Mouse (Mus musculus): Measurements from ENCODE around the gene Bglap. TPM values are rescaled to one million over a fixed set of nuclear protein-coding genes. Genes with fewer than 3 reads are reported as not detected.

The Bglap gene
- polyA plus RNA-seq, 1 experiment from 2014 or later: not detected

DNA sequence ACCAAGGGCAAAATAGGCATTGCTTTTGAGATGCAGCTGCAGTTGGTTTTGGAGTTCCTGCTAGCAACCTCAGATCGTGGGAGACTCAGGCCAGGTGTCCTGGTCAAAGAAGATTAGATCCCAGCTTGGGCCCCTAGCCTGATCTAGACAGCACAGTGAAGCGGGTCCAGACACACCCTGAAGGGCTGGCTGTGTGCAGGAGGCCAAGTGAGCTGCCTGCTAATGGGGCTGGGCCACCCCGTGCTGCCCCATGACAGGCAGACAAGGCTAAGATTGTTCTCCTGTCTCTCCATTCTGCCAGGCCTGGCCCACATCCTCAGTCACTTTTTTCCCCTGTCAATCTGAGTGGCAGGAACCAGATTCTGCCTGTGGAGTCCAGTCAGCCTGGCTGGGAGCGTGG lies 20.6 kb downstream of the Bglap start:
- Histone ChIP-seq H3K9ac (ENCODE audit: low read length) (no peak overlapping the region), H3K4me3 (ENCODE audit: low read depth, low read length) (no peak overlapping the region), H3K27ac (ENCODE audit: low read depth, low read length) (no peak overlapping the region), H3K9me3 (replicated peaks; ENCODE audit: control insufficient read depth, low read length) (no peaks in the 10 kb centered on the region), H3K4me2 (ENCODE audit: low read length) (no peak overlapping the region), H3K27me3 (replicated peaks; ENCODE audit: control insufficient read depth, insufficient read depth, low read length) (0 out of 2 replicates have a peak, but pooled peaks cover 6% of the 10 kb centered on the region), H3K36me3 (ENCODE audit: control insufficient read depth, insufficient read depth, low read length) (peaks cover 46% of the 10 kb centered on the region), H3K4me1 (ENCODE audit: control insufficient read depth, insufficient read depth, low read length) (no peaks in the 10 kb centered on the region)
- no peak for ATAC-seq
- DNase-seq (ENCODE audit: low spot score): no peak
- WGBS: 49% methylated on average over 4 of the region's 4 CpGs

GRCm38 (mm10) chr3:88361612-88362313 lies 22.5 kb downstream of the Bglap start:
- 84% methylated on average over 2 of the region's 2 CpGs for WGBS
- DNase-seq (ENCODE audit: low spot score) (no peak), ATAC-seq (no peak)
- Histone ChIP-seq H3K27me3 (replicated peaks; ENCODE audit: control insufficient read depth, insufficient read depth, low read length) (0 out of 2 replicates have a peak, but pooled peaks cover 6% of the 10 kb centered on the region), H3K4me3 (ENCODE audit: low read depth, low read length) (no peak overlapping the region), H3K9ac (ENCODE audit: low read length) (no peak overlapping the region), H3K4me1 (ENCODE audit: control insufficient read depth, insufficient read depth, low read length) (no peaks in the 10 kb centered on the region), H3K27ac (ENCODE audit: low read depth, low read length) (no peak overlapping the region), H3K4me2 (ENCODE audit: low read length) (no peak overlapping the region), H3K9me3 (replicated peaks; ENCODE audit: control insufficient read depth, low read length) (no peaks in the 10 kb centered on the region), H3K36me3 (ENCODE audit: control insufficient read depth, insufficient read depth, low read length) (peaks cover 65% of the 10 kb centered on the region)

DNA sequence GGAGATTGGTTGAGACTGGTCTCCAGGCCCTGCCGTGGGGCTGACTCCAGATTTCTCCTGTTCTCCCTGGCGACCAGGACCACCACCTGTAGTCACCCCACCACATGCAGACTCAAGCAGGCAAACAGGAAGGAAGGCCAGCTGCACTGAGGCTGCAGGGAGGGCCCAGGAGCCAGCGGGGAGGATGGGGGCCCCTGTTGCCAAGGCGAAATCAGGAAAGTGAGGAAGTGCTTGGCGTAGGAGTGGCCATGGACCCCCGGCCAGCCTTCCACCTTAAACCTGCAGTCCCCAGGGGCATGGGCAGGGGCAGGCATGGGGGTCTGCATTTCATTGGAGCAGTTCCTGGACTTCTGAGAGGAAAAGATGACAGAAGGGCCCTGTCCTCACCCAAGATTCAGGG lies 23.2 kb downstream of the Bglap start:
- DNase-seq (ENCODE audit: low spot score) (no peak), ATAC-seq (no peak)
- H3K27me3 ChIP-seq (replicated peaks; ENCODE audit: control insufficient read depth, insufficient read depth, low read length): 0 out of 2 replicates have a peak, but pooled peaks cover 6% of the 10 kb centered on the region
- H3K4me2 ChIP-seq (ENCODE audit: low read length): no peak overlapping the region
- no peaks in the 10 kb centered on the region for H3K4me1 ChIP-seq (ENCODE audit: control insufficient read depth, insufficient read depth, low read length)
- 88% methylated on average over 6 of the region's 6 CpGs for WGBS
- H3K9me3 ChIP-seq (replicated peaks; ENCODE audit: control insufficient read depth, low read length): no peaks in the 10 kb centered on the region
- no peak overlapping the region for H3K4me3 ChIP-seq (ENCODE audit: low read depth, low read length)
- H3K27ac ChIP-seq (ENCODE audit: low read depth, low read length): no peak overlapping the region
- no peak overlapping the region for H3K9ac ChIP-seq (ENCODE audit: low read length)
- H3K36me3 ChIP-seq (ENCODE audit: control insufficient read depth, insufficient read depth, low read length): peaks cover 72% of the 10 kb centered on the region

DNA sequence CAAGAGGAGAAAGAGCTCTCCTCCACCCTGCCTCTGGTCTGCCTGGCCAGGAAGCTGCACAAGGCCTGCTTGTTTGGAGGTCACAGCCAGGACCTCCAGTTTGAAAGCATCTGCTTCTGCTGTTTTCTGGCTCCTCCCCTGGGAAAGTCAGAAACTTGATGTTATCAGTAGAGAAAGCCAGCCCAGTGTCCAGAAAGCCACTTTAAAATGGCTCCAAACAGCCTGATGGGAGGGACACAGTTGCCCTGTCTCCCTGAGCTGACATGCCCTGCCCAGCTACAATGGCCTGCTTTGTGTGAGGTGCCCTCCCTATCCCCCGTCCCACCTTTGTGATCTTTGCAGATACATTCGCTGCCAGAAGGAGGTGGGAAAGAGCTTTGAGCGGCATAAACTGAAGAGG lies 24.3 kb downstream of the Bglap start:
- H3K36me3 ChIP-seq (ENCODE audit: control insufficient read depth, insufficient read depth, low read length): peaks cover 83% of the 10 kb centered on the region
- H3K27me3 ChIP-seq (replicated peaks; ENCODE audit: control insufficient read depth, insufficient read depth, low read length): no peaks in the 10 kb centered on the region
- no peaks in the 10 kb centered on the region for H3K4me1 ChIP-seq (ENCODE audit: control insufficient read depth, insufficient read depth, low read length)
- H3K27ac ChIP-seq (ENCODE audit: low read depth, low read length): no peak overlapping the region
- no peak overlapping the region for H3K9ac ChIP-seq (ENCODE audit: low read length)
- 73% methylated on average over 3 of the region's 3 CpGs for WGBS
- H3K9me3 ChIP-seq (replicated peaks; ENCODE audit: control insufficient read depth, low read length): no peaks in the 10 kb centered on the region
- H3K4me3 ChIP-seq (ENCODE audit: low read depth, low read length): no peak overlapping the region
- H3K4me2 ChIP-seq (ENCODE audit: low read length): no peak overlapping the region
- no peak for DNase-seq (ENCODE audit: low spot score)
- ATAC-seq: no peak

DNA sequence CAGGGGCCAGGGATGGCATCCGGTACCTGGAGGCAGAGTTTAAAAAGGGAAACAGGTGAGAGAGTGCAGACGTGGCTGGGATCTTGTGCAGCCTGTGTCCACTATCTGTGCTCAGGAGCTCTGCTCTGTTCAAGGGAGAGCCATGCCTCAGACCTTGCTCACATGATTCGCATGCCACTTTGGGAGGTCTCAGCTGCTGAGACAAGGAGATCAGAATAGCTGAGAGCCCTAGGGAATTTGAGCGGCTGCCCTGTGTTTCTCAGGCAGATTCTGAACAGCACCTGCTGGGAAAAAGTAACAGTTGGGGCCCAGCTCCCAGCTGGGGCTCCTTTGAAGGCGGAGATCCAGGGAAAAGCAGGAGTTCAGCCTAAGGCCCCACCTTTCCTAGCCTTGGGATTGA lies 24.7 kb downstream of the Bglap start:
- Histone ChIP-seq H3K27me3 (replicated peaks; ENCODE audit: control insufficient read depth, insufficient read depth, low read length) (no peaks in the 10 kb centered on the region), H3K4me3 (ENCODE audit: low read depth, low read length) (no peak overlapping the region), H3K9me3 (replicated peaks; ENCODE audit: control insufficient read depth, low read length) (no peaks in the 10 kb centered on the region), H3K36me3 (ENCODE audit: control insufficient read depth, insufficient read depth, low read length) (peaks cover 87% of the 10 kb centered on the region), H3K4me2 (ENCODE audit: low read length) (no peak overlapping the region), H3K4me1 (ENCODE audit: control insufficient read depth, insufficient read depth, low read length) (no peaks in the 10 kb centered on the region), H3K27ac (ENCODE audit: low read depth, low read length) (no peak overlapping the region), H3K9ac (ENCODE audit: low read length) (no peak overlapping the region)
- WGBS: 81% methylated on average over 5 of the region's 5 CpGs
- ATAC-seq (no peak), DNase-seq (ENCODE audit: low spot score) (no peak)

GRCm38 (mm10) chr3:88354396-88355165 lies 29.7 kb downstream of the Bglap start:
- 98% methylated on average over 8 of the region's 8 CpGs for WGBS
- no peaks in the 10 kb centered on the region for H3K4me1 ChIP-seq (ENCODE audit: control insufficient read depth, insufficient read depth, low read length)
- no peaks in the 10 kb centered on the region for H3K9me3 ChIP-seq (replicated peaks; ENCODE audit: control insufficient read depth, low read length)
- H3K4me2 ChIP-seq (ENCODE audit: low read length): no peak overlapping the region
- no peak overlapping the region for H3K9ac ChIP-seq (ENCODE audit: low read length)
- no peak for DNase-seq (ENCODE audit: low spot score)
- peaks cover 99% of the 10 kb centered on the region for H3K36me3 ChIP-seq (ENCODE audit: control insufficient read depth, insufficient read depth, low read length)
- no peak for ATAC-seq
- no peaks in the 10 kb centered on the region for H3K27me3 ChIP-seq (replicated peaks; ENCODE audit: control insufficient read depth, insufficient read depth, low read length)
- H3K4me3 ChIP-seq (ENCODE audit: low read depth, low read length): no peak overlapping the region
- no peak overlapping the region for H3K27ac ChIP-seq (ENCODE audit: low read depth, low read length)

DNA sequence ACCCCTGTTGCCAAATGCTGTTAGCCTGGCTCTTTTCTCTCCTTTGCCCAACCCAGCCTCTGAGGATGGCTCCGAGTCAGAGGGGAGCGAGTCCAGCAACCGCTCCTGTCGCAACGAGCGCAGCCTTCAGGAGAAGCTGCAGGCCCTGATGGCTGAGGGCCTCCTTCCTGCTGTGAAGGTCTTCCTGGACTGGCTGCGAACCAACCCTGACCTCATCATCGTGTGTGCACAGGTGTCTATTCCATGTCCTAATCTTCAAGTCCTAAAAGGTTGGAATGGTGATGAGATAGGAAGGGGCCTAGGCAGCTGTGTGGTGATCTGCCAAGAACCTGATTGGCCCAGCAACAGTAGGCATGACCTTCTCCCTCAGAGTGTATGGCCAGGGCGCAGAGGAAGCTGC lies 31.4 kb downstream of the Bglap start:
- Histone ChIP-seq H3K9ac (ENCODE audit: low read length) (no peak overlapping the region), H3K9me3 (replicated peaks; ENCODE audit: control insufficient read depth, low read length) (no peaks in the 10 kb centered on the region), H3K4me3 (ENCODE audit: low read depth, low read length) (no peak overlapping the region), H3K4me1 (ENCODE audit: control insufficient read depth, insufficient read depth, low read length) (no peaks in the 10 kb centered on the region), H3K27me3 (replicated peaks; ENCODE audit: control insufficient read depth, insufficient read depth, low read length) (no peaks in the 10 kb centered on the region), H3K4me2 (ENCODE audit: low read length) (no peak overlapping the region), H3K36me3 (ENCODE audit: control insufficient read depth, insufficient read depth, low read length) (peaks cover 99% of the 10 kb centered on the region), H3K27ac (ENCODE audit: low read depth, low read length) (no peak overlapping the region)
- DNase-seq (ENCODE audit: low spot score): no peak
- 98% methylated on average over 9 of the region's 9 CpGs for WGBS
- ATAC-seq: no peak

DNA sequence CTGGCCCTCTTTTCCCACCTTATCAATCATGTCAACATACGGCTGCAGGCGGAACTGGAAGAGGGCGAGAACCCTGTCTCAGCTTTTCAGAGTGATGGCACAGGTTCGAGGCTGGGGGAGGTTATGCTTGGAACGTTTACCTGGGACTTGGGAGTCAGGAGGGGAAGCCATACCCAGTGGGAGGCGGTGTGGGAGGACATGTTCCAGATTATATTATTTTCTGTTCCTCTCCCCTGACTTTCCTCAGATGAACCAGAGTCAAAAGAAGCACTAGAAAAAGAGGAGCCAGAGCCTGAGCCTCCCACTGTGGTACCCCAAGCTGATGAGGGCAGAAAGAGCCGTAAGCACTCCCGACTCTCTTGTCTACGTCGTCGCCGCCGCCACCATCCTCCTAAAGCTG lies 33.5 kb downstream of the Bglap start:
- H3K27me3 ChIP-seq (replicated peaks; ENCODE audit: control insufficient read depth, insufficient read depth, low read length): no peaks in the 10 kb centered on the region
- ATAC-seq (no peak), DNase-seq (ENCODE audit: low spot score) (no peak)
- no peaks in the 10 kb centered on the region for H3K9me3 ChIP-seq (replicated peaks; ENCODE audit: control insufficient read depth, low read length)
- H3K4me2 ChIP-seq (ENCODE audit: low read length): no peak overlapping the region
- WGBS: 93% methylated on average over 13 of the region's 13 CpGs
- H3K27ac ChIP-seq (ENCODE audit: low read depth, low read length): no peak overlapping the region
- no peaks in the 10 kb centered on the region for H3K4me1 ChIP-seq (ENCODE audit: control insufficient read depth, insufficient read depth, low read length)
- H3K4me3 ChIP-seq (ENCODE audit: low read depth, low read length): no peak overlapping the region
- H3K36me3 ChIP-seq (ENCODE audit: control insufficient read depth, insufficient read depth, low read length): peaks cover 99% of the 10 kb centered on the region
- H3K9ac ChIP-seq (ENCODE audit: low read length): no peak overlapping the region

- H3K27me3 ChIP-seq (replicated peaks; ENCODE audit: control insufficient read depth, insufficient read depth, low read length): no peaks in the 10 kb centered on the region
- no peaks in the 10 kb centered on the region for H3K9me3 ChIP-seq (replicated peaks; ENCODE audit: control insufficient read depth, low read length)
- ATAC-seq (no peak), DNase-seq (ENCODE audit: low spot score) (no peak)
- H3K4me1 ChIP-seq (ENCODE audit: control insufficient read depth, insufficient read depth, low read length): peaks cover 10% of the 10 kb centered on the region; the same call in 1 of the 2 replicates
- WGBS: 81% methylated on average over 3 of the region's 3 CpGs
- H3K36me3 ChIP-seq (ENCODE audit: control insufficient read depth, insufficient read depth, low read length): peaks cover 29% of the 10 kb centered on the region
- H3K9ac ChIP-seq (ENCODE audit: low read length): no peak overlapping the region
- no peak overlapping the region for H3K4me2 ChIP-seq (ENCODE audit: low read length)
- no peak overlapping the region for H3K4me3 ChIP-seq (ENCODE audit: low read depth, low read length)
- H3K27ac ChIP-seq (ENCODE audit: low read depth, low read length): no peak overlapping the region
These were observed 45.3 kb downstream of the Bglap start for GRCm38 (mm10) chr3:88339006-88339405.

Measured in forebrain, embryonic 14.5 days (tissue).